Mouse (Mus musculus) frontal cortex, postnatal 36 days (tissue): ENCODE data around the gene Meaf6.

ENCODE experiments used
- DNase-seq, 2 experiments: peaks; one replicate each; pipeline ENCODE4 v3.0.0; 2022; ENCODE audit warnings: low spot score in 2 of 2

The Meaf6 gene

DNA sequence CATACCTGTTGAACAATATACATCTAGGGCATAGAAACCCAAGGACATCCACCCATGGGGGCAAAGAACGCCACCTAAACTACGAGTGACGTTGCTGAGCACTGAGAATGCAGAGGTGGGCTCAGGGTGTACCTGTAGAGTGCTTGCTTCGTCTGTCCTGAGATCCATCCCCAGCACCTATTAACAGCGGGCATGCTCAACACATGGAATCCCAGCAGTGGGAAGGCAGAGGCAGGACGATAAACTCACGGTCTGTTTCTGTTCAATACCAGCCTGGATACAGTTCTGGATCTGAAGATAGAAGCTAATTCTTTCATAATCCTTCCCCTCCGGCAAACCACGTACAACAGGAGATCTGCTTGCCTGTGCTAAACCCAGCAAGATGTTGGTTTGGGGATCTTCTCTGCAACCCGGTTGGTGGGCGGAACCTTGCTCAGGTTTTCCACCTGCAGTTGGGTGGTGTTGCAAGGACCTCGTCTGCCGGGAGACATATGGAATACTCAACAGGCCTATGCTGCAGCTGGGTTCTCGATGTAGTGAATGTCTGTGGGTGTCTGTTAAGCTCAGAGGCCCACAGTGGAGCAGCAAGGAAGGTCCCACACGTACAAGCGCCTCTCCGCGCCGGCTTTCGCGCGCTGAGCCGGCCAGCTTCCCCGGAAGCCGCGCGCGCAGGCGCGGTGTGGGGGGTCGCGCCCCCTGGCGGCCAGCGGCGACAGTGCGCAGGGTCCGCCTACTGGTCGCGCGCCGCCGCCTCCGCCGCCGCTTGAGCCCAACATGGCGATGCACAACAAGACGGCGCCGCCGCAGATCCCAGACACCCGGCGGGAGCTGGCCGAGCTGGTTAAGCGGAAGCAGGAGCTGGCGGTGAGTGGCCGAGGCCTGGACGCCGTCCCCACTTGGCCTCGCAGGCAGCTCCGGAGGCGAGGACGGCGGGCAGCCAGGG is at the start of gene Meaf6:
Meaf6 (plus strand) TSS at position 732 of the 943 bp plus-strand sequence.
- DNase-seq, result peak; percentile 89 to 93

DNA sequence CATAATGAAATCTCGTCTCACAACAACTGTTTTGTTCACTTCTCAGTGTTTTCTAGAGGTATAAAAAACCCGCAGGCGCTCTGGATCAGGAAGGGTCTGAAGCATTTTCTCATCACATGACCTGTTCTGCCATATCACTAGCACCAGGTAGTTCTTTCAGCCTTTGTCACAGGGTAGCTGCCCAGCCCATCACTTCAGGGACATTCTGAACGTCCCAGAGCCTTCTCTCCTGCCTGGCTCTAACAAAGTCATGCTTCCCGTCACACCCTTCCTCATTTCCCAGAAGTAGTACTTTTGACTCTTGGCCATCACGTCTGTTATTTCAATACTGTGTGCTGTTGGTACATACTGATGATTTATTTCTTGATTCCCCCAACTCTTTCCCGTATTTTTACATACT is 40.5 kb upstream of the Meaf6 start:
- DNase-seq, result no peak

DNA sequence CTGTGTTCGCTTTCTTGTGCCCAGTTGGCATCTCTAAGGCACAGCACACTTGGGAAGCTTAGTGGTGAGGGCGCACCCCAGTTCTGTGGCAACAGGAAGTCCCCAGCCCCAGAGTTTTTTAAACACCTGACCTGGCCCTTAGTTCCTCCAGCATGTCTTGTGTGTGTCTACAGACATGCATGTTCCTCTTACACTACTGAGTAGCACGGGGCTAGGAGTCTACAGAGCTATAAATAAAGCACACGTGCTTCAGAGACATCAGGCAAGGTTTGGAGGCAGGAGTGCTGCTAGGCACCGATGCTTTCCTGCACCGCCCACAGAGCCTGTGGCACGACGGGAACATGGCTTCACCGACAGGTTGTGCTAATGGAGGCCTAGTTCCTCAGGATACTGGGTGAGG is 29.5 kb upstream of the Meaf6 start:
- DNase-seq, result peak in 1 of 2 experiments; percentile 26

DNA sequence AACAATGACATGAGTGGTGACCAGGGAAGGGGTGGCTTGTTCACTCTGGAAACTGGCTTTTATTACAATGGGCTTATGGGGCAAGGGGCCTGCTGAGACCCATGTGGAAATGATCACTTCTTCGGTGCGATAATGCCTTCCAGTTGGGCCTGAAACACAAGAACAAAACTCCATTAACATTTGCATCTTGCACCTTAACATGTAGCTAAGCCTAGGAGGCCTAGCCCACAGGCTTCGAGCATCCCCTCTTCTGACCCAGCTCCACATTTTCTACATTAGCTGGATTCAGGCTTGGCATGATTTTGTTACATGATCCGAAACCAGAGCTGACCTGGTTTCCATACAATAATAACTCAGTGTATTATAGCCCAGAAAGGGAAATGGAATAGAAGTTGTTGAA is 28.5 kb upstream of the Meaf6 start:
- no peak for DNase-seq

DNA sequence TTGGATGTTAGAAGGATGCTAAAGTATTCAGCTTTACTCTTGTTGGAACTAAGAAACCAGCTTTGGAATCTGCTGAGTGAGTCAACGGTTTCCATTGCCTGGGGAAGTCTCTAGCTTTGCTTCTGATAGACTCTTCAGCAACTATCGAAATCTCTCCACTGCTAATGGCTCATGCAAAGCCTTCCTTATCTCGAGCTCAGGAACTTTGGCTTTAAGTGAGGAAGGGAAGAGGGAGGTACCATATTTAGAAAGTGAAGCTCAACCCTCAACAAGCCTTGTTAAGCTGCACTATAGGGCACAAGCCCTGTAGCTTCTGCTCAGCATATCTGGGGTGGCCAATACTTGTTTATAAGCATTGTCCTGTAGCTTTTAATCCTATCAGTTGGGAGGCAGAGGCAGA is 27.7 kb upstream of the Meaf6 start:
- DNase-seq, result no peak

DNA sequence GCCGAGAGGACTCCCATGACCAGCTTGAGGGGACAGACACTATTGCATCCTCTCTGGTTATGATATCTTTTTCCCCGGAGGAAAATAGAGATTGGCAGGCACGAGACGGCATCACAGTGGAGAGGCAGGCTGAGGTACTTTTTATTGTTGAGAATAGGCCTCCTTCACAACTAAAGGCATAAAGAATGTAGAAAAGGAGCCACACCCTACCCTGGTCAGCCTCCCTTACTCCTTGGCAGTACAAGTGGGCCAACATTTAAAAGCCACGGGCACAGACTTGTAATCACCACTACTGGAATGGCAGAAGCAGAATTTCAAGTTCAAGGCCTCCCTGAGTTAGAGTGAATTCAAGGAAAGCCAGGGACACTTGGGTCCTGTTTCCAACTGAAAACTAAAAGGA is 26.9 kb upstream of the Meaf6 start:
- no peak for DNase-seq

DNA sequence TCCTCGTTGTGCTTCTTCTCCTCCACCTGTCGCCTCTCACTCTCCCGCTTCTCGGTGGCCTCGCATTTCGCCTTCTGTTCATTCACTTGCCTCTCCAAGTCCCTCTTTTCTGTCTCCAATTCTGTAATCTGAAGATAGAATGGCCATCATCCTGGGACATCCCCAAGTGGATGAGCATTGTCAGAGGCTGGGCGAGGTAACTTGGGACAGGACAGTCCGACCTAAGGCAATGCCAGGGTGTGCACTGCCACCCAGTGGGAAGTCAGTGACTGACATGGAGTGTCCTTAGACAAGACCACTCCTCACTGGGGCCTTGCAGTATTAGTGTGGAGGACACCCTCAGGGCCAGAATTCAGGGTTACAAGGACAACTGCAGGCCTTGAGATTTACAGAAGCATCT is 25.9 kb upstream of the Meaf6 start:
- DNase-seq, result peak; percentile 45 to 54

DNA sequence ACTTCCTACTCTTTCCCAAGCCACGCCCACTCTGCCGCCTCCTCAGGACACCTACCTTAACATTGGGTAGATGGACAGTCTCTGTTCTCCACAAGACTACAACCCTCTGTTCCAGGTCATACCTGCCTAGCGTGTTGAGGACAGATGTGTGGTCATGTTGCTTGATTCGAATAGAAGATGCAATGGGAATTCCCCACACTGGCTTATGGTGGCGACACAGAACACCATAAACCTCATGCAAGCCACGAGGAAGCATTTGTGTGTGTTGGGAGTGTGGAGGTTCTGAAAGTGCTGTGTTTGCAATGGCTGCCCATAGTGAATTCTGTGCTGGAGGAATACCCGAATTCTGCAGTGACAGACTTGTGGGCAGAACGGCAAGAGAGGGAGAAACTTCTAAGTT is 21.1 kb upstream of the Meaf6 start:
- no peak for DNase-seq

DNA sequence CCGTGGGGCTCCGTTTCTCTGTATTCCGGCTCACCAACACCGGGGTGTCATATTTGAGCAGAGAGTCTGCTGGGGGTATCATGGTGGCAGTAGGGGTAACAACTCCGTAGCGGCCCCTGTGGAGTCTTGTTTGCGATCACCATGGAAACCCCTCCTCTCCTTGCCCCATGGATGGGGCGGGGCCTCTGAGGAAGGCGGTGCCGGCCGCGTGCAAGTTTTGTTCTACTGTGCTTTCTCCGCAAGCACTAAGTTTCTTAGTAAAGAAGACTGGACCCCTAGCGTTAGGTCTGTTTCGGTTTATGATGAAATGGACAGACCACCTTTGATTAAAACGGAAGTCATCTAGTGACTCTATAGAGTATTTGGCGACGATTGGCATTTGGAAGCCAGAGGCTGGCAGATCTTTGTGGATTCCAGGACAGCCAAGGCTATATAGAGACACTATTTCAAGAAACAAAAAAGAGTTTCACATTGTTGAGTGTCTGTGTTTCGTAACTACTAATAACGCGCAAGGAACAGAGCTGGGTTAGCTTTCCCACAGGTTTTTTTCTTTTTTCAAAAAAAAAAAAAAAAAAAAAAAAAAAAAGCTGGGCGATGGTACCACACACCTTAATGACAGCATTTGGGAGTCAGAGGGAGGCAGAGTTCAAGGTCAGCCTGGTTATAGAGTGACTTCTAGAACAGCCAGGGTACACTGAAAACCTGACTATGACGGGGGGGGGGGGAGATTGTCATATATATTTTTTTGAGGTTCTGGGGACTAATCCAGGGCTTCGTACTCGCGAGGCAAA is 19.2 kb upstream of the Meaf6 start, which contains the start of gene Dnali1:
Dnali1 (minus strand) TSS at position 187 of the 791 bp plus-strand sequence.
- DNase-seq, result peak; percentile 16 to 36

DNA sequence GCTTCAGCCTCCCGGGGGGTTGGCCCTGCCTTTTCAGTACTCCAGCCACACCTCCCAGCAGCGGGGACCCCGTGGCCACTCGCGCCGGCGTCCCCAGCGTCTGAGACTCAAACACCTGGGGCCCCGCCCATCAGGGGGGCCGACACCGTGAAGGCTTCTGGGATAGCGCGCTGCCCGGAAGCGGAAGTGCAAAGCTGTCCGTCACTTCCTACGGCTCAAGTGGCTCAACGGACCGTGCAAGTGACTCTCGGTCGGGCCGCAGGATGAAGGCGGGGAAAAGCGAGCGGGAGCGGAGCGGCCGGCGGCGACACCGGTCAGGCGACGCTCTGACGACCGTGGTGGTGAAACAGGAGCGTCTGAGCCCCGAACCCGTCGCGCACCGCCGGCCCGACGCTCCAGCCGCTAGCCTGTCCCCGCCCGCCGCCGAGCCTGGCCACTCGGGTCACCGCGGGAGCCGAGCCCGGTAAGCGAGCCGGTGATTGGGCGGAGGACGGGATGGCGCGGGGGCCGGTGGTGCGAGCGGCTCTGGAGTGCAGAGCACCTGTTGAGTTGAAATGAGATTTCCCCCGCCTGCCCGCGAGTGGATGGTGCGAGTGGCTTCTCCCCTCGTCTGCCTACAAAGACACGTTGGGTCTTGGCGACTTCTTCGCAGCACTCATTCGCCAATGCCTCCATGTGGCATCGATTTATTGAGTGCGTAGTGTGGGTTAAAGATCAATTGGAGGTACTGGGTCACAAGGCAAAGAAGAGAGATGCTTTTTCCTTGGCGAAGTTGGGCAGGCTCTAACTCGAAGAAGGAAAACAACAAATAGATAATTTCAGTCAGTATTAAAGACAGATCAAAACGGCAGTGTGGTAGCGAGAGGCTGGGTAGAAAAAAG is 18.2 kb upstream of the Meaf6 start, which contains the start of gene Snip1:
Snip1 (plus strand) TSS at position 183 of the 881 bp plus-strand sequence.
- DNase-seq, result peak; percentile 96 to 97

DNA sequence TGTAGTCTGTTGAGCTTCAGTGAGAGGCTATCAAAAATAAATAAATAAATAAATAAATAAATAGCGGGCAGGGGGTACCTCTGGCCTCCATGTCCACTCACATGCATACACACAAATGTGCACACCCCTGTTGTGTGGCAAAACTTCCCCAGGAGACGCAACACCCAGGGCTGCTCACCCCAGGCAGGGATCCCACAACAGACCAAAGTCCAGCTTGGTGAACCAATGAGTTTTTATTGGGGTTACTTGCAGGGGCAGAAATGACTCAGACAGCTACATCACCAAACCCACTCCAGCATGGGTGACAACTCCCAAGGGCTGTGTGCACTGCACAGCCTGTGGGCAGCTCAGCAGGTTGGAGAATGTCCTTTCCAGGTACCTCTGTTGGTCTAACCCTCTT is 7.2 kb upstream of the Meaf6 start:
- DNase-seq, result no peak

DNA sequence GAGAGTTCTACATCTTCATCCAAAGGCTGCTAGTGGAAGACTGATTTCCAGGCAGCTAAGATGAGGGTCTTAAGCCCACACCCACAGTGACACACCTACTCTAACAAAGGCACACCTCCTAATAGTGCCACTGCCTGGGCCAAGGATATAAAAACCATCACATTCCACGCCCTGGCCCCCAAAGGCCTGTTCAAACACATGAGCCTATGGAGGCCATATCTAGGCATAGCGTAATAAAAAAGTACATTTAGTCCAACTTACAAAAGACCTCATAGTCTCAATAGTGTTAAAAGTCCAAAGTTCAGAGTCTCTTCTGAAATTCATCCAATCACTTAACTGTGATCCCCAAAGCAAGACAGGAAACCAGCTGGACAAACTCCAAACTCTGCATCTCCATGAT is 6.2 kb upstream of the Meaf6 start:
- no peak for DNase-seq

DNA sequence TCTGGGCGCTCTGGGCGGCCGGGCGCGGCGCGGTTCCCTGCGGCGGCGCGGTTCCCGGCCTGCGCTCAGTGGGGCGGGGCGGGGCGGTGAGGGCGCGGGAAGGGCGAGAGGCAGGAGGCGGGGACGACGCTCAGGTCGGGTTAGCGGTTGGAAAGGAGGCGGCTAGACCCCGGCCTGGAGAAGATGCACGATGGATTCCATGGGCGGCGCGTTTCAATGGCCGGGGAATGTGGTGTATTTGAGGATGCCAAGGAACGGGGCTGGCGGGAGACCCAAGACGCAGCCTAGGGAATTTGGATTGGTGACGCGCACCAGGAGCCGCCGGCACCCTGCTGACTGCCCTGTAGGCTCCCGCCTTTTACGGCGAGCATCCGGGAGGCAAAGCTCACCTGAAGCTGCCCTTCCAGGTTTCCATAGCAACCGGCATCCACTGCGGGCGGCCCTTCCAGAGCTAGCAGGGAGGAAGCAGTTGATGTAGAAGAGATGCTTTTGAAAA is 460 bp downstream of the Meaf6 start:
- DNase-seq, result peak; percentile 69 to 77

DNA sequence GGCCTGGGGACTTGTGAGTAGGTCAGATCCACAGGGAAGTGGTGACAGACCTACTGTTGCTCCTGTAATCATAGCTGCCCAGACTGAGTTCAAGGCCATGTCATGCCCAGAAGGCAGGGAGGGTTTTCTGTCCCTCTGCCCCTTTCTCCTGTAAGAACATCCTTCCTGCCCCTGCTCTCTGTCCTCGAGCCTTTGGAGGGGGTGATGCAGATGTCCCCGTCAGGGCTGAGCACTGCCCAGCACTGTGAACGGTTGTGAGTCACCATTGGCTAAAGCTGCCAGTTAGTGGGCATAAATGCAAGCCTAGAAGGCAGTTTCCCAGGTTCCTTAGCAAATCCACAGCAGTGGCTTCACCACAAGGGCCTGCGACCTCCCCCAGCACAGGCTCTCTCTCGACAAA is 8.1 kb downstream of the Meaf6 start:
- DNase-seq, result no peak

DNA sequence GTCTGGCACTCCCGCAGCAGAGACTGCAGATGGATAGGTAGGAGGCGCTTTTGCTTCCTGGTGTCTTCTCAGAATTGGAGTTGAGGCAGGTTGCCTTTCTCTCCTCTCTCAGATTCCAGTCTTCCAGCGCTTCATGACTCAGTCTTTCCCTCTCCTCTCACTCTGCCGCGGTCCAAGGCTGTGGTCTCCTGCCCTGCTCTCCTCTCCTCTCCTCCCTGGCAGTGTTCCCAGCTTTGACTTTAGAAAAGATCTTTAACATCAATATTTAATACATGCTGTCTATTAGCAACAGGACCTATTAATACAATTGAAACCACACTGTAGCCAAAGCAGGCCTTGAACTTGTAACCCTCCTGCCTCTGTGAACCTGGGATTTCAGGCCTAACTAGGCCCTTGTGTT is 11.1 kb downstream of the Meaf6 start:
- no peak for DNase-seq

DNA sequence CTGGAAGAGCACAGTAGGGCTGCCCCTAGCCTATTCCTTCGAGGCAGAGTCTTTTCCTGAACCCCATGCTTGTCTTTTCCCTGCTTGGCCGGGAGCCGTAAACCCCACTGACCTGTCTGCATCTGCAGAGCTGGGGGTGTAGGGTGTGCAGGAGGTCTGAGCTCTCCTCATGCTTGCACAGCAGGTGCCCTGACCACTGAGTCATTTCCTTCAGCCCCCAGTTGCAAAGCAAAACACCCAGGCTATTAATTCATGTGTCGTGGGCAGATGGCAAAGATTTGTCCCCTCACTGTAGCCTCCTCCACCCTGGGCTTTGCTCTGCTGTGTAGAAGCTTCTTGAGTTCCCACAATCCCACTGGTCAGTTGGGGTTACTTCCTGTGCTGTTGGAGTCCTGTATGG is 12.5 kb downstream of the Meaf6 start:
- no peak for DNase-seq

DNA sequence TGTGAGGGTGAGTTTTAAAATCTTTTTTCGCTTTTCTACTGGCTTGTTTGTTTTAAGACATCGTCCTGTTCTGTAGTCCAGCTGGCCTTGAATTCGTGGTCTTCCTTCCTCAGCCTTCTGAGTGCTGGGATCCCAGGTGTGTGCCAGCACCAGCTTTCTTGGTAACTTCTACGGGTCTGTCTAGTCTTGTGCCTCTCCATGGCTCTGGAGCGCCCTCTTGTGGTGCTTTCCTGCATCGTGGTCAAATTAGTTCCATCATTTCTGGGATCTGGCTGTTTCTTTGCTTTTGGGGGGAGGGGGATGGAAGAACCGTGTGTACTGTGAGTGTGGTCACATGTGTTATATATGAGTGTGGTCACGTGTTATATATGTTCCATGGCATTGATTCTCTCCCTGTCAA is 14.5 kb downstream of the Meaf6 start:
- DNase-seq, result peak; percentile 82 to 87

DNA sequence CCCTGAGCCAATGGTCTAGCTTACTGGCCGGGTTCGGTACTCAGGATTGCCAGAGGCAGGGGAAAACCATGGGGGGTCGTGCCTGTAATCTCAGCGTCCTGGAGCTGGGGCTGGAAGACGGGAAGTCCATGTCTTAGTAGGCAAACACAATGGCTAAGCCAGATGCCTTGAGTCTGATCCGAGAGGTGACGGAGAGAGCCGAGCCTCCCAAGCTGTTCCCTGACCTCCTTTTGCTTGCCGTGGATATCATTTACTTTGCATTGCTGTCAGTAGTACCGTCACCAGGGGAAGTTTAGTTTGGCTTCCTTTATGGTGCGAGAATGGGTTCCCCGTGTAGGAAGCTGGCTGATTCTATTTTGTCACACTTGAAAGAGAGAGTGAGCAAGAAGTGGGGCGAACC is 16.4 kb downstream of the Meaf6 start:
- DNase-seq, result no peak

DNA sequence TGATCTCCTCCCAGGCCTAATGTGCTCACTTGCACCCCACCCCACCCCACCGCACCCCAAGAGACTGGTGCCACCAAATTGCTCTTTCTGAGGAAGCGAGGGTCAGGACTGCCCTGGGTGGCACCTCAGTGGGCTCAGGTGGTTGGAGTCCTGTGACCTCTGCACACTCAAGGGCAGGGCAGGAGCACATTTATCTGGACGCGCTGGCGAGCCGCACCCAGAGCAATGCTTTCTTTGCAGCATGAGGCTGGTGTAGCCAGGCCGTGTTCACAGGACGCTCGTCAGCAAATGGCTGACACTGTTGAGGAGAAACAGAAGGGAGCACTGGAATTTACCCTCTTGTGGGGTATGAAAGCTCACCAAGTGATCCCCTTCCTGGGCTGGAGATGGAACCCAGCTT is 20.4 kb downstream of the Meaf6 start:
- DNase-seq, result no peak

DNA sequence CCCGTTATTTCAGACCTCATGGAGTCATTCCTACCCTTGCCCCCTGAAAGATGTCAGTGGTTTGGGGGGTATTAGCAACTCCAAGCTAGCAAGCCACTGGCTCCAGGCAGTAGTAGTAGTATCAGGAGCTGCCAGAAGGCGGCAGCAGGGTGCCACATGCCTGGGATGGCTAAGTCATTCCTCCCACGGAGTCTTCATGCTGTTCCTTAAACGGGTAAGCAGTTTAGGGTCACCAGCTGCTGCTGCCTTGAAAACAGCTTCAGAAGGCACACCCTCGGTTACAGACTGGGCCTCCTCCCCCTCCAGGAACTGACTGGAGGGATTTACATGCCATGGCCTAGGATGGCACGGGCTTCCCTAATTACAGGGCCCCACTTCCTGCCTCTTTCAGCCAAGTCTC is 29.7 kb downstream of the Meaf6 start:
- peak; percentile 89 to 92 for DNase-seq

DNA sequence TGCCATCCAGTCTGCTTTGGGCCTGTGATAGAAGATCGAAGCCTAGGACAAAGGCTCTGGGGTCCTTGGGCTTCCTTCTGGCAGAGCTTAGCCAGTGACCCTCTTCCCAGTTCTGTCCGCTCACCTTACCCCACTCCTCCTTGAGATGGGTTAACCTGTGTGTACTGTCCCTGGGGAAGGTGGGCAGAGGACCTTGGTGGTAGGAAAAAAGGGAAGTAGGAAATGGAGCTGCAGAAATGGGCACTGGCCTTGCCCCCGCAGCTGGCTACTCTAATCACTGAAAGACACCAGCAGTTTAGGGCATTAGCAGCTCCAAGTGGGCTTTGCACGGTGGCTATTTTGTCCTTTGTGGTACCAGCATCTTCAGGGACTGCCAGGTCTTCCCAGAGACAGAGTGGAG is 30.1 kb downstream of the Meaf6 start:
- no peak for DNase-seq

DNA sequence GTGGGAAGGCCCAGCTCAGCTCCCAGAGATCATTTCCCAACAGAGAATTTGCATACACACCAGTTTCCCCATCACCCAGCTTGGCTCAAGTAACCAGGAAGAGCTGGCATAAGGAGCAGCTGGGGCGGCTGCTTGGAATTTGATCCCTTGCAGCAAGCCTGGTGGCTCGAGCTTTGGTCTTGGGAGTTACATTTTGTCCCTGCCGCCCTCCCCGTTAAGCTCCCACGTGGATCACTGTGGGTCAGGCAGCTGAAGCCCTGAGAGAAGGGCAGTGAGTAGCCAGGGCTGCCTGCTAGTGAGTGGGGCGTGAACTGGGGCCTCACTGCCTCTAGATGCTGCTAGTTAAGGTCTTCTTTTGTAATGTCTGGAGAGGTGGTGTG is 30.8 kb downstream of the Meaf6 start:
- DNase-seq, result no peak
